Mouse (Mus musculus): ENCODE results near the gene Muc5ac. TPM values are rescaled to one million over a fixed set of nuclear protein-coding genes. Genes with fewer than 3 reads are reported as not detected.
A peak's percentile ranks its signal among the peaks of the same experiment; 100 is the strongest.
"Not testable (repeated sequence)": the region's sequence is repeated elsewhere in the genome, so short reads cannot be mapped to it uniquely, and the experiment has no call there.

Muc5ac gene
- not detected for total RNA-seq (2021)
- long read RNA-seq, experiment 1: 0 reads
- long read RNA-seq, experiment 2: 0 reads

GRCm38 (mm10) chr7:141788677-141789452 is at the start of gene Muc5ac:
Muc5ac (plus strand) TSS chr7:141788972.
- no peak for DNase-seq (ENCODE audit: low spot score in 2 of 2)

- DNase-seq (ENCODE audit: low spot score in 2 of 2): no peak
Observed at GRCm38 (mm10) chr7:141747451-141748100, 41.2 kb upstream of the Muc5ac start.

- no peak for DNase-seq (ENCODE audit: low spot score in 2 of 2)
Observed at GRCm38 (mm10) chr7:141752513-141752912, 36.3 kb upstream of the Muc5ac start.

- peak; percentile 70 to 80 for DNase-seq (ENCODE audit: low spot score in 2 of 2)
Observed at GRCm38 (mm10) chr7:141755831-141756230, 32.9 kb upstream of the Muc5ac start.

- no peak for DNase-seq (ENCODE audit: low spot score in 2 of 2)
Observed at GRCm38 (mm10) chr7:141758291-141758690, 30.5 kb upstream of the Muc5ac start.

GRCm38 (mm10) chr7:141770521-141770920 is 18.3 kb upstream of the Muc5ac start:
- no peak for DNase-seq (ENCODE audit: low spot score in 2 of 2)

GRCm38 (mm10) chr7:141770988-141771387 is 17.8 kb upstream of the Muc5ac start:
- no peak for DNase-seq (ENCODE audit: low spot score in 2 of 2)

- DNase-seq (ENCODE audit: low spot score in 2 of 2): no peak
Observed at GRCm38 (mm10) chr7:141772058-141772557, 16.7 kb upstream of the Muc5ac start.

GRCm38 (mm10) chr7:141774855-141775254 is 13.9 kb upstream of the Muc5ac start:
- no peak for DNase-seq (ENCODE audit: low spot score in 2 of 2)

- DNase-seq (ENCODE audit: low spot score in 2 of 2): no peak
Observed at GRCm38 (mm10) chr7:141776199-141776598, 12.6 kb upstream of the Muc5ac start.

GRCm38 (mm10) chr7:141794251-141794650 is 5.5 kb downstream of the Muc5ac start:
- DNase-seq (ENCODE audit: low spot score in 2 of 2): no peak

- no peak for DNase-seq (ENCODE audit: low spot score in 2 of 2)
Observed at GRCm38 (mm10) chr7:141803206-141803605, 14.4 kb downstream of the Muc5ac start.

- DNase-seq (ENCODE audit: low spot score in 2 of 2): peak; percentile 22 to 37
Observed at GRCm38 (mm10) chr7:141805384-141805783, 16.6 kb downstream of the Muc5ac start.

- DNase-seq (ENCODE audit: low spot score in 2 of 2): not testable (repeated sequence)
Observed at GRCm38 (mm10) chr7:141807823-141808222, 19.1 kb downstream of the Muc5ac start.

- not testable (repeated sequence) for DNase-seq (ENCODE audit: low spot score in 2 of 2)
Observed at GRCm38 (mm10) chr7:141809933-141810332, 21.2 kb downstream of the Muc5ac start.

- DNase-seq (ENCODE audit: low spot score in 2 of 2): no peak
Observed at GRCm38 (mm10) chr7:141813321-141813720, 24.5 kb downstream of the Muc5ac start.

GRCm38 (mm10) chr7:141815361-141815760 is 26.6 kb downstream of the Muc5ac start:
- DNase-seq (ENCODE audit: low spot score in 2 of 2): no peak

- no peak for DNase-seq (ENCODE audit: low spot score in 2 of 2)
Observed at GRCm38 (mm10) chr7:141817355-141818075, 28.7 kb downstream of the Muc5ac start.

GRCm38 (mm10) chr7:141818267-141818666 is 29.5 kb downstream of the Muc5ac start:
- no peak for DNase-seq (ENCODE audit: low spot score in 2 of 2)

GRCm38 (mm10) chr7:141822582-141823261 is 34.0 kb downstream of the Muc5ac start:
- no peak for DNase-seq (ENCODE audit: low spot score in 2 of 2)

GRCm38 (mm10) chr7:141823699-141824098 is 34.9 kb downstream of the Muc5ac start:
- DNase-seq (ENCODE audit: low spot score in 2 of 2): no peak
